Mouse (Mus musculus) stomach, adult 2 months (tissue): ENCODE measurements around the gene Bap1. TPM values are rescaled to one million over a fixed set of nuclear protein-coding genes. Genes with fewer than 3 reads are reported as not detected.

Experiments
- polyA plus RNA-seq: library from polyadenylated mRNA; depleted of rRNA; stranded (reverse); fragments of >200 nt; gene quantifications from 2 replicates; pipeline ENCODE4 v1.2.3, GENCODE M21; 2012; rRNA removed

Gene Bap1
- polyA plus RNA-seq = 17.5 and 18.8 TPM in 2 replicates

GRCm38 (mm10) chr14:31251084-31251604, at the start of gene Bap1, which contains the start of gene Phf7:
Bap1 (plus strand) TSS chr14:31251450.
Phf7 (minus strand) TSS chr14:31251317.

DNA sequence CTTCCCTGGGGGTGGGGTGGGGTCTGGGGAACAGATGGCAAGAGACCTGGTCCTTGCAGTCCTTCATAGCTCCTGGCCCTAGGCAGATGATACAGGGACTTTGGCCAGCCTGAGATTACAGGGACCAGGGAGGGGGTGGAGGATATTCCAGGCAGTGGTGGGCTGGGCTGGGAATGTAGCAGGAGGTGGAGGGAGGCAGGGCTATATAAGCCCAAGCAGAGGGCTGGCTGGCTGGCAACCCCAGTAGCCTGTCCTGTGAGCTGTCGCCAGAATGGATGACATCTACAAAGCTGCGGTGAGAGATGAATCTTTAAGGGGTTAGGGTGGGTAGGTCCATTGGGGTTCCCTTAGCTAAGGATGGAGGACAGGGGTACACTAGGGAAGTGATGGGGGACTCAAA, 43.2 kb upstream of the Bap1 start, which contains the start of gene Tnnc1:
Gene Tnnc1, plus strand, starts transcription at position 229 of the 400 bp plus-strand sequence.

GRCm38 (mm10) chr14:31216846-31217245, 34.4 kb upstream of the Bap1 start, which contains the start of gene Nisch:
Nisch (minus strand) TSS chr14:31216946.

GRCm38 (mm10) chr14:31217666-31218065, 33.6 kb upstream of the Bap1 start, which contains the start of gene Sema3g:
Sema3g (plus strand) TSS chr14:31217860.

Other genes with a start within 250 kb of the Bap1 start
- gene Spcs1, start 249.8 kb upstream of the Bap1 start, polyA plus RNA-seq = 35.2 and 41.1 TPM in 2 replicates
- gene Pbrm1, start 232.3 kb upstream of the Bap1 start, polyA plus RNA-seq = 3.6 and 4.3 TPM in 2 replicates
- 2.6 and 2.9 TPM in 2 replicates for gene Gnl3, start 232.3 kb upstream of the Bap1 start, polyA plus RNA-seq
- 54.8 and 60.7 TPM in 2 replicates for gene Smim4, start 122.5 kb upstream of the Bap1 start, polyA plus RNA-seq
- gene Nt5dc2, start 120.4 kb upstream of the Bap1 start, polyA plus RNA-seq = 19.2 and 27.5 TPM in 2 replicates
- 23.4 and 24.9 TPM in 2 replicates for gene Stab1, start 82.8 kb upstream of the Bap1 start, polyA plus RNA-seq
- not detected in 2 replicates for gene Tnnc1, start 43.1 kb upstream of the Bap1 start, polyA plus RNA-seq
- 89.8 and 106 TPM in 2 replicates for gene Nisch, start 34.5 kb upstream of the Bap1 start, polyA plus RNA-seq
- 1.7 and 2.2 TPM in 2 replicates for gene Sema3g, start 33.6 kb upstream of the Bap1 start, polyA plus RNA-seq
- 1.7 and 2.4 TPM in 2 replicates for gene Phf7, start 133 bp upstream of the Bap1 start, polyA plus RNA-seq
- gene Dnah1, start 72.4 kb downstream of the Bap1 start, polyA plus RNA-seq = 0.02 and 0.08 TPM in 2 replicates
- 2.9 and 4.1 TPM in 2 replicates for gene Capn7, start 85.2 kb downstream of the Bap1 start, polyA plus RNA-seq
- 1.4 TPM in 2 replicates for gene Sh3bp5, start 184.6 kb downstream of the Bap1 start, polyA plus RNA-seq
- 19.3 and 20.4 TPM in 2 replicates for gene Eaf1, start 242.9 kb downstream of the Bap1 start, polyA plus RNA-seq
- gene Mettl6, start 243.6 kb downstream of the Bap1 start, polyA plus RNA-seq = 0.73 and 1.1 TPM in 2 replicates